ENCODE assay signal across 9 mouse cellular contexts in the genomic region with DNA sequence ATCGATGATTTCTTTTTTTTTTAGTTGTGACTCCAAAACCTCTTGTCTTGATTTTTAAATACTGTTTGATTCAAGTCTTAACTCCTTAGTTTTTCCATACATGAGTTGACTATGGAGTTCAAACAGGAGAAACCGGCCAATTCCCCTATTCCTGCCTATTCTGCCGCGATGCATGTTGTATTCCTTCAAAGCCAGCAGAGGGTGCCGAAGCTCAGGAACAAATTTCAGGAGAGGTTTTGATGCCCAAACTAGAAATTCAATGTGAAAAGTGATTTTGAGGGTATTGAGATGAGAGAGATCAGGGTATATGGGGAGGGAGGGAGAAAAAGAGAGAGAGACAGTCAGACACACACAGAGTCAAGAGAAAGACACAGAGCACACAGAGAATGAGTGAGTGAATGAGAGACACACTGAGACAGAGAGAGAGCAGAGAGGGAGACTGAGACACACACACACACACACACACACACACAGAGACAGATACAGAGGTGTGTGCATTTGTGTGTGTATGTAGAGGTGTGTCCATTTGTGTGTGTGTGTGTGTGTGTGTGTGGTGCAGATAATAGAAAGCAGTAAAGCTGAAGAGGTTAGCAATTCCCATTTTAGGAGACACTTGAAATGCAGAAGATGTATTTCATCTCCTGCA.
A peak's percentile ranks its signal among the peaks of the same experiment; 100 is the strongest.
DNase-seq lines count a peak whose midpoint lies in the region; ATAC-seq lines count a peak whose summit lies in the region.
"Had no signal": no experiment of that assay in that cellular context is flagged by ENCODE, and none has a peak within 500 bp of the region (broad histone marks: within the 10 kb centered on the region; RNA-seq: fewer than 3 reads in every experiment).

No protein-coding gene starts in this region.

- no peak overlapping the region for H3K9ac ChIP-seq in neural tube, embryonic 15.5 days (replicated peaks)

- H3K27me3 ChIP-seq in neural tube, embryonic 15.5 days (replicated peaks) = no peaks in the 10 kb centered on the region
- H3K27me3 ChIP-seq: megakaryocyte, embryonic 14.5 days had no signal

- no peak overlapping the region for H3K4me3 ChIP-seq in neural tube, embryonic 15.5 days (replicated peaks)
- H3K4me3 ChIP-seq: megakaryocyte, embryonic 14.5 days had no signal

- 27% methylated on average over 5 of the region's 5 CpGs for WGBS in neural tube, embryonic 15.5 days

- H3K4me1 ChIP-seq in neural tube, embryonic 15.5 days = no peaks in the 10 kb centered on the region
- H3K4me1 ChIP-seq: megakaryocyte, embryonic 14.5 days had no signal

- H3K4me2 ChIP-seq in neural tube, embryonic 15.5 days = no peak overlapping the region

- no peak overlapping the region for H3K27ac ChIP-seq in neural tube, embryonic 15.5 days (replicated peaks)

- intact Hi-C loops in left cerebral cortex, postnatal 14 days (cut with DNase I) = no loop called here

- peak; percentile 4 for DNase-seq in cerebellum, adult 9-10 months
- no peak for DNase-seq in cerebellum, adult 8-10 months
- DNase-seq in neural tube, embryonic 10.5 days (ENCODE audit: extremely low spot score, low spot score) = peak; percentile 27
- peak; percentile 51 to 65 for DNase-seq in left cerebral cortex, postnatal 14 days (ENCODE audit: low spot score in 2 of 2)
- peak; percentile 48 for DNase-seq in right cerebral cortex, postnatal 14 days
- no peak for DNase-seq in T-cell, adult 2 months (ENCODE audit: low spot score)

- no peaks in the 10 kb centered on the region for H3K9me3 ChIP-seq in neural tube, embryonic 15.5 days (replicated peaks)
- H3K9me3 ChIP-seq: megakaryocyte, embryonic 14.5 days had no signal

- ATAC-seq in neural tube, embryonic 15.5 days (ENCODE audit: low FRiP score) = no peak
- peak; percentile 85 for ATAC-seq in frontal cortex, adult (ENCODE audit: low TSS enrichment)

- no peaks in the 10 kb centered on the region for H3K36me3 ChIP-seq in neural tube, embryonic 15.5 days

Comparison
In these comparisons a context has a peak if more than half of its experiments do, and no peak if none do; other contexts are left out.
1. DNase-seq: peak in cerebellum, adult 9-10 months (single experiment), neural tube, embryonic 10.5 days (single experiment), left cerebral cortex, postnatal 14 days (2 of 2) and right cerebral cortex, postnatal 14 days (single experiment); none in cerebellum, adult 8-10 months (single experiment) and T-cell, adult 2 months (single experiment).